Mouse (Mus musculus) thymus, postnatal 36 days (tissue): ENCODE results near the gene Kcns3.
"Not testable (repeated sequence)": the region's sequence is repeated elsewhere in the genome, so short reads cannot be mapped to it uniquely, and the experiment has no call there.

Experiments
- DNase-seq, 2 experiments: peaks; one replicate each; pipeline ENCODE4 v3.0.0; 2022; ENCODE audit warnings: mixed read lengths in 2 of 2

The Kcns3 gene

DNA sequence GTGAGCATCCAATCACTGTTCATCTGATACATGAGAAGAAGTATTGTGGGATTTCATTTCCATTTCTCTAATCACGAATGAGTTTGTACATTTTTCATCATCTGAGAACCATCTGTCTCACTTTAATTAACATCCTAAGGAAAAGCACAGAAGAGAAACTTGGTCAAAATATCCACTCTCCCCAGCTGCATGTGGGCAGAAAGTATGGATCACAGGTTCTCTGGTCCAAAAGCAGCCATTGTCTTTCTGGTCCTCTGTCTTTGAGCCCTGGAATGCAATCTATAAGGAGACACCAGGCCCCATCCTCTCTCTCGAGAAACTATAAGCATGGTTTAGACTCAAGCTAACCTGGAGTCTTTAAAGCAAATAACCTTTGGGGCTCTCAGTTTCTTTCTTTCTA is 79.8 kb downstream of the Kcns3 start:
- no peak for DNase-seq

- no peak for DNase-seq
Observed at GRCm38 (mm10) chr12:11066865-11067264, 84.0 kb downstream of the Kcns3 start.

DNA sequence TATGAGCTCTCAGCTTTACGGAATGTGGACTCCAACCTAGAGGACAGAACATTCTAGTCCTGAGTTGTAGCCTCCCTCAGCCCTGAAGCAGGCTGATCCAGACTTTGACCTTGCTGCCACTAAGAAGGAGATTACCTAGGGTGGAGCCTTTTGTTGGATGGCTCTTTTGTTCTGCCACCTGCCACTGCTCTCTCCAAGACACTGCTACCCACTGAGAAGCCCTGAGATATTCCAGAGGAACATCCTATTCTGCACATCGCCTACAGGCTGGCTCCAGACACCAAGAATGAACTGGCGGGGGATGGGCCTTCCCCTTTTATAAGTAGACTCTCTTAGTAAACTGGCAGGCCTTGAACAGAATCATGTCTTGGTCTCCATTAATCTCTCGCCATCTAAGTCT is 98.2 kb downstream of the Kcns3 start:
- not testable (repeated sequence) for DNase-seq

- no peak for DNase-seq
Observed at GRCm38 (mm10) chr12:11041821-11042220, 109.0 kb downstream of the Kcns3 start.
